Mouse (Mus musculus) limb, embryonic 14.5 days (tissue): ENCODE measurements at regions not wholly inside any gene's neighbourhood (a gene's known extent, or its start where the extent isn't known, plus 50 kb on each side); places are given as distances from the start of the nearest gene placed in this dataset.

Experiments used
- ATAC-seq: fragments of 200-750 bp; cut with Nextera tagmentation; 2 replicates; pipeline ENCODE4 v1.8.0; 2017; ENCODE audit warnings: low read depth, moderate number of reproducible peaks, moderate TSS enrichment; ENCODE audit not compliant: low FRiP score
- DNase-seq: peaks from one replicate; pipeline ENCODE4 v3.0.0-alpha.2; 2015; ENCODE audit warnings: low spot score
- H3K27ac ChIP-seq: fragments of 300-500 bp; sonication (generic); replicated peaks from 2 replicates; pipeline ENCODE4 v1.5.1; 2014; ENCODE audit warnings: low read depth, mild to moderate bottlenecking, low read length, moderate library complexity, mixed read lengths
- H3K27me3 ChIP-seq: fragments of 300-500 bp; sonication (generic); 2 replicates; pipeline ENCODE4 v1.6.1; 2014; ENCODE audit warnings: low read length, mixed read lengths; ENCODE audit not compliant: control insufficient read depth, insufficient read depth
- H3K36me3 ChIP-seq: fragments of 300-500 bp; sonication (generic); 2 replicates; pipeline ENCODE4 v1.6.1; 2014; ENCODE audit warnings: mild to moderate bottlenecking, low read length, moderate library complexity, mixed read lengths; ENCODE audit not compliant: control insufficient read depth, insufficient read depth
- H3K4me1 ChIP-seq: fragments of 300-500 bp; sonication (generic); 2 replicates; pipeline ENCODE4 v1.6.1; 2014; ENCODE audit warnings: antibody characterized with exemption, low read length, mixed read lengths; ENCODE audit not compliant: control insufficient read depth, insufficient read depth
- H3K4me2 ChIP-seq: fragments of 300-500 bp; sonication (generic); replicated peaks from 2 replicates; pipeline ENCODE4 v1.6.1; 2014; ENCODE audit warnings: low read depth, mild to moderate bottlenecking, low read length, moderate library complexity; ENCODE audit not compliant: severe bottlenecking
- H3K4me3 ChIP-seq: fragments of 300-500 bp; sonication (generic); replicated peaks from 2 replicates; pipeline ENCODE4 v1.5.1; 2014; ENCODE audit warnings: low read length
- H3K9ac ChIP-seq: fragments of 300-500 bp; sonication (generic); 2 replicates; pipeline ENCODE4 v1.6.1; 2014; ENCODE audit warnings: mild to moderate bottlenecking, low read depth, low read length, moderate library complexity; ENCODE audit not compliant: severe bottlenecking
- H3K9me3 ChIP-seq: fragments of 300-500 bp; sonication (generic); 2 replicates; pipeline ENCODE4 v1.6.1; 2016; ENCODE audit warnings: low read length; ENCODE audit not compliant: control insufficient read depth
- POLR2A ChIP-seq: fragments of 200-500 bp; IDR thresholded peaks from 2 replicates; pipeline ENCODE4 v1.8.0; 2012; ENCODE audit warnings: inconsistent platforms, mild to moderate bottlenecking, moderate library complexity, borderline replicate concordance; ENCODE audit not compliant: insufficient read depth, insufficient read length; ENCODE audit errors: extremely low read depth
- WGBS: fragments of 180-500 bp; shearing (Covaris S2); extraction: QIAGEN DNeasy Blood & Tissue Kit; methylation state at CpG from one replicate; pipeline ENCODE4 v1.1.7; 2014; 5-methylcytosine and 5-hydroxymethylcytosine counted together

GRCm38 (mm10) chr3:56844681-56845461 is 456.9 kb downstream of the Tm4sf1 start:
- TF ChIP-seq POLR2A: no peak
- 51% methylated on average over 6 of the region's 6 CpGs for WGBS
- H3K4me2 ChIP-seq: no peak overlapping the region
- H3K4me1 ChIP-seq: no peaks in the 10 kb centered on the region
- DNase-seq (no peak), ATAC-seq (no peak)
- no peaks in the 10 kb centered on the region for H3K36me3 ChIP-seq
- H3K9me3 ChIP-seq: no peaks in the 10 kb centered on the region
- H3K27ac ChIP-seq: no peak overlapping the region
- no peak overlapping the region for H3K9ac ChIP-seq
- H3K4me3 ChIP-seq: no peak overlapping the region
- H3K27me3 ChIP-seq: no peaks in the 10 kb centered on the region

GRCm38 (mm10) chr3:56837176-56837575 is 464.6 kb downstream of the Tm4sf1 start:
- Histone ChIP-seq H3K4me3 (no peak overlapping the region), H3K27me3 (no peaks in the 10 kb centered on the region), H3K4me2 (no peak overlapping the region), H3K27ac (no peak overlapping the region), H3K36me3 (no peaks in the 10 kb centered on the region), H3K9me3 (no peaks in the 10 kb centered on the region), H3K9ac (no peak overlapping the region), H3K4me1 (no peaks in the 10 kb centered on the region)
- ATAC-seq (no peak), DNase-seq (no peak)
- TF ChIP-seq POLR2A: no peak
- 86% methylated on average over 3 of the region's 3 CpGs for WGBS

- 64% methylated on average over 4 of the region's 4 CpGs for WGBS
- DNase-seq: no peak
- TF ChIP-seq POLR2A: no peak
- Histone ChIP-seq H3K27me3 (no peaks in the 10 kb centered on the region), H3K9ac (no peak overlapping the region), H3K4me1 (no peaks in the 10 kb centered on the region), H3K4me3 (no peak overlapping the region), H3K9me3 (no peaks in the 10 kb centered on the region), H3K4me2 (no peak overlapping the region), H3K27ac (no peak overlapping the region), H3K36me3 (no peaks in the 10 kb centered on the region)
- no peak for ATAC-seq
Measured at GRCm38 (mm10) chr3:56830315-56831097, 471.3 kb downstream of the Tm4sf1 start.

GRCm38 (mm10) chr3:56824157-56824556 is 477.6 kb downstream of the Tm4sf1 start:
- TF ChIP-seq POLR2A: no peak
- Histone ChIP-seq H3K27me3 (no peaks in the 10 kb centered on the region), H3K4me3 (no peak overlapping the region), H3K36me3 (no peaks in the 10 kb centered on the region), H3K27ac (no peak overlapping the region), H3K4me2 (no peak overlapping the region), H3K4me1 (no peaks in the 10 kb centered on the region), H3K9me3 (no peaks in the 10 kb centered on the region), H3K9ac (no peak overlapping the region)
- 84% methylated on average over 4 of the region's 4 CpGs for WGBS
- DNase-seq (no peak), ATAC-seq (no peak)

GRCm38 (mm10) chr3:56810548-56811071 is 491.2 kb downstream of the Tm4sf1 start:
- no peaks in the 10 kb centered on the region for H3K4me1 ChIP-seq
- DNase-seq (no peak), ATAC-seq (no peak)
- H3K36me3 ChIP-seq: no peaks in the 10 kb centered on the region
- H3K9ac ChIP-seq: no peak overlapping the region
- 80% methylated on average over 1 of the region's 1 CpGs for WGBS
- no peak overlapping the region for H3K27ac ChIP-seq
- H3K9me3 ChIP-seq: no peaks in the 10 kb centered on the region
- H3K27me3 ChIP-seq: no peaks in the 10 kb centered on the region
- no peak for TF ChIP-seq POLR2A
- H3K4me2 ChIP-seq: no peak overlapping the region
- no peak overlapping the region for H3K4me3 ChIP-seq
